Mouse (Mus musculus): ENCODE measurements around the gene Adnp.
"Not testable (repeated sequence)": the region's sequence is repeated elsewhere in the genome, so short reads cannot be mapped to it uniquely, and the experiment has no call there.

The Adnp gene

DNA sequence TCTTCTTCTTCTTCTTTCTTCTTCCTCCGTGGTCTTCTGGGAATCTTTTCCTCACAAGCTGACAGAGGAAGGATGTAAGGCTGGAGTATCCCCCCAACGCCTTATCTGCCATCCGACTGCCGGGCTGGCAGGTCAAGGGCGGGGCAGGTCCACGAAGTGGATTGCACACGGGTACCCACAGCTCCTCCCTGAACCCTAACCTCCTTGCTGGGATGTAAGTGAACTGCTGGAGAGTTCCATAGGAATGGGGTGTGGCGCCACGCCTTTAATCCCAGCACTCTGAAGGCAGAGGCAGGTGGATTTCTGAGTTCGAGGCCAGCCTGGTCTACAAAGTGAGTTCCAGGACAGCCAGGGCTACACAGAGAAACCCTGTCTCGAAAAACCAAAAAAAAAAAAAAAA lies 48.9 kb downstream of the Adnp start:
- DNase-seq (ENCODE audit: low spot score in 2 of 2) = not testable (repeated sequence)

GRCm38 (mm10) chr2:168156361-168156760 lies 50.6 kb downstream of the Adnp start:
- no peak for DNase-seq (ENCODE audit: low spot score in 2 of 2)

GRCm38 (mm10) chr2:168155666-168156065 lies 51.2 kb downstream of the Adnp start:
- DNase-seq (ENCODE audit: low spot score in 2 of 2) = no peak

- peak; percentile 77 to 79 for DNase-seq (ENCODE audit: low spot score in 2 of 2)
Observed at GRCm38 (mm10) chr2:168154090-168154881, 52.6 kb downstream of the Adnp start.

DNA sequence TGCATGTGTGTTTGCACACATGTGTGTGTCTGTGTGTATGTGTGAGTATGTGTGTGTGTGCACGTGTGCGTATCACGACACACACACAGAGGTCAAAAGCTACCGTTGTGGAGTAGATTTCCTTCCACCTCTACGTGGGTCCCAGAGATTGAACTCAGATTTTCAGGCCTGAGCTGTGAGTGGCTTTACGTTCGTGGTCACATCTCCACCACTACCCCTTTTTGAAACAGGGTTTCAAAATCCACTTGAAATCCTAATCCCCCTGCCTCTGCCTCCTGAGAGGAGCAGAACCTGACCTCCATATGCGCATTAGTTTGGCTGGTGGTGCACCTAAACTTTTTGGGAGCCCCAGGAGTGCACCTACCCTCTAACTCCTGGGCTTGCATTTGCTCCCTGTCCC lies 57.7 kb downstream of the Adnp start:
- DNase-seq (ENCODE audit: low spot score in 2 of 2) = no peak

DNA sequence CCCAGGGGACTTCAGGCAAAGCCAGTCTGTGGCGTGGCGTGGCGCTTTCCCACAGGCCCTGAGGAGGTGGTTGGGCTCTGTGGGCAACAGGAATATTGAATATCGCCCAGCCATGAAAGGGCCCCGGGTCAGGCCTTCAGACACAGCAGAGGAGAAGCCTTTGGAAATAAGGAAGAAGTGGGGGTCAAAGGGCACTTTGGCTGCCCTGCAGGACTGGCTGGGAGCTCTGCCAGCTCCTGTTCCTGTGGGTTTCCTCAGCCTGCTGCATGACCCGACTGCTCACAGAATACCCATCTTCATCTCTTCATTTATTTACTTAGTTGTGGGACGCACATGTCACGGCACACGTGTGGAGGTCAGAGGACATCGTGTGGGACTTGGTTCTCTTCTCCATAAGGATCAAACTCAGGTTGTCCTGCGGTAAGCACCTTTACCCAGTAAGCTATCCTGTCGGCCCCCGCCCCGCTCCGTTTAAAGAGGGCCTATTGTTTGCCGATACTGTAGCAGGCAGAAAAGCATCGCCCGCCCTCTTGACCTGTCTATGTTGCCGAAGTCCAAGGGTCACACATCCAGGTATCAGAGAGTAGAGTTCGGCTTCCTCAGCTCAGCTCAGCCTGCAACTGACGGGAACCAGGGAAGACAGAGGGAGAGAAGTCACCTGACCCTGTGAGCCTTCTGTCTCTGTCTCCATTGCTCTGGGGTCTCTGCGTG lies 59.0 kb downstream of the Adnp start:
- no peak for DNase-seq (ENCODE audit: low spot score in 2 of 2)

DNA sequence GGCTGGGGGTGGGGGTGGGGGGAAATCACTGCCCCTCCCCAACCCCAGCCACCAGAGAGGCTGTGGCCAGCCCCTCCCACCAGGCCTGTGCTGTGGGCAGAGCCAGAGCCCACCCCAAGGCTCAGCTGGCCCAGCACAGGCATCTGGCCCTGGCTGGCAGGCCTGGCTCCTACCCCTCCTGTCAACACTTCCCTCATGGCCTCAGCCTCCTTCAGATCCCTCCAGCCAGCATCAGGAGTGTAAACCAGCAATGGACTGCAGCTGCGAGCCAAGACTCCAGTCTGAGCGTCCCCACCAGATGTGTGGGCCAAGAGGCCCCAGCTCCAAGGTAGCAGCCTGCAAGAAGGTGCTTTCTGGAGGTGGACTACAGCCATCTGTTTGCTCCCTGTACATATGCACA lies 61.5 kb downstream of the Adnp start:
- no peak for DNase-seq (ENCODE audit: low spot score in 2 of 2)

- DNase-seq (ENCODE audit: low spot score in 2 of 2) = peak; percentile 48 to 67
Observed at GRCm38 (mm10) chr2:168143794-168144193, 63.1 kb downstream of the Adnp start.

- DNase-seq (ENCODE audit: low spot score in 2 of 2) = peak; percentile 67 to 81
Observed at GRCm38 (mm10) chr2:168137161-168137560, 69.8 kb downstream of the Adnp start.
